Mouse (Mus musculus) right cerebral cortex, postnatal 10 days (tissue): ENCODE results near the gene Bsx.

Experiments
- DNase-seq, 2 experiments: peaks; one replicate each; pipeline ENCODE4 v3.0.0; 2021; ENCODE audit warnings: low spot score in 2 of 2

Bsx gene

DNA sequence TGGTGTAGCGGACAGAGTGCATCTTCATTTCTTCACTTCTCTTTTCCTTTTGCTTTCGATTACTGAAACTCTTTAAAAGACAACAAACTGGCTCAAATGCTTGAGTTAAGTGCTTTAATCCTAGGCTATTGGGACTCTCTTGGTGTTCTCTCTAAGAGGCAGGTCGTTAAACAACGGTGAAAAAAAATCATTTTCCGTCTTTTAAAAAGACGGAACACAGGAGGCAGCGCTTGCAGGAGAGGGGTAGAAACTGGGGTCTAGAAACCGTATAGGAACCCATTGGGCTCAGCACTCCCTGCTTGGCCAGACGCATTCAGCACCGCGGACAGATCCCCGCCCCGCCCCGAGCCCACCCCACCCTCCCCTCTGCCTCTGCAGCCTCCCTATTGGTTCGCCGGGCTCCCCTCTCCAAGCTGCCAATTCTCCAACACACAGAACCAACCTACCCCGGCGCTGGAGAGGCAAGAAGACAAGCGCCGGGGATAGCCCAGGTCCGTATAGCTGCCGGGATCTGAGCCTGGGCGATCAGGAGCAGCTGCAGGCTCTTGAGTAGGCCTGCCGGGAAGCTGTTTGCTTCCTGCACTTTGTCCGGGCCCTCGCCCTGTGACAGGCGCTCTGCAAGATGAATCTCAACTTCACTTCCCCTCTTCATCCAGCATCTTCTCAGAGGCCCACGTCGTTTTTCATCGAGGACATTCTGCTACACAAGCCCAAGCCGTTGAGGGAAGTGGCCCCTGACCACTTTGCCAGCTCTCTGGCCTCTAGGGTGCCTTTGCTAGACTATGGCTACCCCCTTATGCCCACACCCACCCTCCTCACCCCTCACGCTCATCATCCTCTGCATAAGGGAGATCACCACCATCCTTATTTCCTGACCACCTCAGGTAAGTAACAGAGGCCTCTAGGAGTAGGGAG, at the start of gene Bsx:
Gene Bsx (plus strand): TSS at position 572 of the 915 bp plus-strand sequence.
- DNase-seq, result peak in 1 of 2 experiments; percentile 26

DNA sequence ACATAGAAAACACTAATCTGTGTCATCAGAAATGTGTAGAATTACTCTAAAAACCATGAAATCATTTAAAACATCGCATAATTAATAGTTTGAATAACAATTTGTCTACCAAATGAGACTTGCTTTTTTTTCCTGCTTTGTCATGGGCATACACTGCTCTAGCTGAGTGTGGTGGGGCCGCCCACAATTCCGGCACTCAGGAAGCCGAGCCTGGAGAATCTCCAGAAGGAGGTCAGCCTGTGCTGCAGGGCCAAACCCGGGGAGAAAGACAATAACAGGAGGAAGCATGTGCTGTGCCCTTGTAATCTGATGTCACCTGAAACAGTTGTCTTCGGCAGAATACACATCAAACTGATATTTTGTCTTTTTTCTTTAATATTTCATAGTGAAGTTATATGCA, 48.3 kb upstream of the Bsx start:
- no peak for DNase-seq

DNA sequence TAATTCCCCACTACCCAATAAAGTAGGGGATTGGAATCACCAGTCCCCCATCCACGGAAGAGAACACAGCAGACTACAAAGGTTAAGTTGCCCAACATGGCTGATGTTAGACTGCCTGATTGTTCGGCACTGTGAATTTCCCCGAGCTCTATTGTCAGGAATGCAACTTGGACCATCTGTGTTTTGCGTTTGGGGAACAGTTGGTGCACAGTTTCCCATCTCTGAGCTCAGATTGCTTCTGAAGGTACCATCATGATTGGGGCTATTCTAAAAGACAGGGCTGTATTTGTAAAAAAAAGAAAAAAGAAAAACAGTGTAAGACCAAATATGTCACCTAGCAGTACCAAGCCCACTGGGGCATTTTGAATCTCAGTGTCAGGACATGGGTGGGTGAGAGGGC, 46.6 kb upstream of the Bsx start:
- no peak for DNase-seq

DNA sequence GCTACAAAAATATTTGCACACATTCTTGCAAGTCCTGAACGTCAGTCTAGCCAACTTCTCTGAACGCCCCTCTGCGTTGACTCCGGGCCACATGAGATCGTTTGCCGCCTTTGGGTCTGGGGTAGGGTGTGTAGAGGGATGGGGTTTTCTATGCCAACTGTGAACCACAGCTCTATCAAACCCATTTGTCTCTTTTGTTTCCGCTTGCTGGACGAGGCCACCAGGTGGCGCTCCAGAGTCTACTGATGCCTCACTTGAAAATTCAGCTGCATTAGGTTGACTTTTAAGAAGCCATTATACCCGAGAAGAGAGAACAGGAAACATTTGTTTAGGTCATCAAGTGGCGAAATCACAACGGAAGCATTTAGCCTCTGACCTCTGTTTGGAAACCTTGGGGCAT, 39.4 kb upstream of the Bsx start:
- peak; percentile 80 to 88 for DNase-seq

DNA sequence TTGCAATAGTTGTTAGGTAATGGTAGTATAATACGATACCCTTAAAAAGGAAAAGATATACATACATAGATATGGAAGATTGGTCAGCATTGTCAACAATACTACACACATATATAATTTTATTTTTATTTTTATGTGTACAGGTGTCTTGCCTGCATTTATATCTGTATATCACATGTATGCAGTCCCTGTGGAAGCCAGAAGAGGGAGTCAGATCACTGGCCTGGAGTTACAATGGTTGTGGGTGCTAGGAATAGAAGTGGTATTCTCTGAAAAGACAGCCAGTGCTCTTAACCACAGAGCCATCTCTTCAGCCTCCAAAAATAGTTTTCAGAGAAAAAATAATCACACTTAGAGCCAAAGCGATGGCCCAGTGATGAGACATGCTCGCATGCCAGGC, 37.2 kb upstream of the Bsx start:
- no peak for DNase-seq

DNA sequence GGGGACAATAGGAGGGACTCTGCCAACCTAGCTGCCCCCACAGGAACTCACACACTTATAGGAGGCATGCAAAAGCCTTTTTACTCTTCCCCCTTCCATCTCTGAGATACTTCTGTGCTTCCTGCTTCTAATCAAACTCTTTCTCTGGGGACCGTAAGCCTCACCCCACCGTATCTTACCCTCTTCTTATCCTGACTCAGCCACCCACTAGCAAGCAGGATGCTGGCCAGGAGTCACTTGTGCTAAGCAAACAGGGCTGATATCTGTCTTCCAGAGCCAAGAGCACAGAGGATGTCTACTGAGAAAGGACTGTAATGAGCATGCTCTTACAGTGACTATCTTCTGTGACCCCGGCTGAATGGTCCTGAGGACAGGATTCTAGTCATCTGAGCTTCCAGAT, 34.3 kb upstream of the Bsx start:
- no peak for DNase-seq

DNA sequence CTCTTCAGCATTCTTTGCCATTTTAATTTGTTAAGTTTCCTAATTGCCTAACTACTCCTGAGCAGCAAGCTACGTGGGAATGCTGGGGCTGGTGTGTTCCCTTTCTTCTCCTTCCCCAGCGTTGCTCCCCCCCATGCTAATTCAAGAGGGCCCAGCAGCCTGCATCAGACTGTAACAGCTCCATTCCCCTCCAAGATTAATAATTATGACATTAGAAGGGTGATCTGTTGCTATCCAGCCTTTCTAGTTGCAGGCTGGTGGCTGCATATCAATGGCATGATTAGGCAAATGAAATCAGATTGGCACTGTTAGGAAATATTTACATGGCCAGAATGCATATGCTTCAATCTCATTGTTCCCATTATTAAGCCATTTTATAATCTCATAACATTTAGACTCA, 22.4 kb upstream of the Bsx start:
- no peak for DNase-seq

DNA sequence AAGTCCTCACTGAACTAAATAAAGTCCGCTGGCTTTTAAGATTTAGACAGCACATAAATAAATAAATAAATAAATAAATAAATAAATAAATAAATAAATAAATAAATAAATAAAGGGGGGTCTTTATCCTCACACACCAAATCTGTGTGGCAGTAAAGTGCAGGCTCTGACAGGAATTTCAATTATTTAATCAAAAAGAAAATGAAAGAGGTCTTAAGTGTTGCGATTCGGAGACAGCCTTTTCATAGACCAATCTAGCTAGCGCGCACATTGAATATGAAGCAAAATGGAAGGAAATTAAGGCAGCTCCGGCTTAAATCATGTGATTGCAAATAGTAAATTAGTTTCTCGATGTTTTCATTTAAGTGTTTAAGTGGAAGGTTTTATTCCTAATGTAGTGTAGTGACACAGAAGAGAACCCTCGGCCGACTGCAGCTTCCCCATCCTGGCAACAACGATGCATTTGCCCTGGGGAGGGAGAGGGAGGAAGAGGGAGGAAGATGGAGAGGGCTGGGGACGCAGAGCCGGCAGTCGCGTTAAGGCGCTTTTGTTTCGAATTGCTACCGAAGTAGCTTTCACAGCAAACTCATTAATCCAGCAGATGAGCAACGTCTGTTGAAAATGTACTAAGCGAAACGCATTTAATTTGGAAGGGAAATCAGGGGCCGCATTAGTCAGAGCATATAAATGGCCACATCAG, 15.3 kb upstream of the Bsx start:
- DNase-seq, result peak; percentile 35 to 41

DNA sequence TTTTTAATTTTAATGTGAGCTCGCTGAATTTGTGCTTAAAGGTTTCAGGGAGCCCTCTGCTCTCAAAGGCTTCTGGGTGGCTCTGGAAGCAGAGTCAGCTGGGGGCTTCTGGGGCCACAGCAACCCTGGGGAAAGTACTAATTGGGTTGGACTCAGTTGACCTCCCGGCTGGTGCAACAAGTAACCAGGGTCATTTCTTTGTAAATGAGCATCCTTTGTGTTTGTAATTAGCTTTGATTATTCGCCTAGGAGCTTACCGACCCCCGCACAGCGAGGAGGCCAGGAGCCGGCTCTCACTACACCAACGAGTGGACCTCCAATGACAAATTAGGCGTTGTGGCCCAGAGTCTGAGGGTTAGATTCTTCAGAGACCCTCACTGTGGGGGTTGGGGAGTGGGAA, 14.7 kb upstream of the Bsx start:
- DNase-seq, result peak in 1 of 2 experiments; percentile 39

DNA sequence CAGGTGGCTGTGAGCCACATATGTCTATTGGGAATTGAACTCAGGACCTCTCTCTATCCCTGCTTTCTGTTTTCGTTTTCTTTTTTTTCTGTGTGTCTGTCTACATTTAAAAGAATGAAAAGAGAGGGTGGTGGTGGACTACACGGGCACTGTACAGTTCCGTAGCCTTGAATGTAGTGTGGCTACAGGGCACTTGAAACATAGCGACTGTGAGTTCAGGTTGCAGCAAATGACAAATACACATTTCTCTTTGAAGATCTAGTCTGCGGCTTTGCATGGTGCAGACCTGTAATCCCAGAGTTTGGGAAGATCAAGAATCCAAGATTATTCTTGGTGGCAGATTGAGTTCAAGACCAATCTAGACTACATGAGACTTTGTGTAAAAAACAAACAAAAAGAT, 3.6 kb upstream of the Bsx start:
- DNase-seq, result no peak

DNA sequence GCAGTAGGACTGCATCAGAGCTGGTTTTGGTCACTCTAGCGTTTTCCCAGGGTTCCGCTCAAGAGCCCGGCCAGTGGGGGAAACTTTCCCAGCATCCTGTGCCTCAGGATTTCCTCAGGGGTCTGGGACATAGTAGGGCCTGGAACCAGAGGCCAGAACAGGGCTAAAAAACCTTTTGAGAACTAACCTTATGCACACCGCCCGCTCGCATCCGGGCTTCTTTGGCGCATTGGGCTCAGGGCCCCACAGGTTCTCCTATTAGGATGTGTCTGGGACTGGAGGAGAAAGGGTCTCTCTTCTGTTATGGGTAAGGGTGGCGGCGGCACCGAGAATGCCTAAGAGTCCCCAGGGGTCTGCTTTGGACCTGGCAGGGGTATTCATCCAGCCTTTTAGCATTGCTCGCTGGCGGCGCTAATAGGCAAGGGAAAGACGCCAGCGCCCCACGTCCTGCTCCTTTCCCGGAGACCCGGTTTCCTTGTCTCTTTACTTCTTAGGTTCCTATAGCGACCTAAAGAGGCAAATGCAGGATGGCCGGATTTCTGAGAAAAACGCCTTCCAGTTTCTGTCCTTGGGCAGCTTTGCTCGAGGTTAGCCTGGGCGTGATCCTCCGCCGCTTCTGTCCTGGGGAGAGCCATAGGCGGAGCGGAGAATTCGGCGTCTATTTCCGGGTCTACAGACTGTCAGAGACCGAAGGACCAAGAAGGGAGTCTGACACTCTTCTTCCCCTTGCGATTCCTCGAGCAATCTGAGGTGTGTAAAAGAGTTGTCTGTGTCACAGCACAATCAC, 2.4 kb upstream of the Bsx start:
- DNase-seq, result peak in 1 of 2 experiments; percentile 20

DNA sequence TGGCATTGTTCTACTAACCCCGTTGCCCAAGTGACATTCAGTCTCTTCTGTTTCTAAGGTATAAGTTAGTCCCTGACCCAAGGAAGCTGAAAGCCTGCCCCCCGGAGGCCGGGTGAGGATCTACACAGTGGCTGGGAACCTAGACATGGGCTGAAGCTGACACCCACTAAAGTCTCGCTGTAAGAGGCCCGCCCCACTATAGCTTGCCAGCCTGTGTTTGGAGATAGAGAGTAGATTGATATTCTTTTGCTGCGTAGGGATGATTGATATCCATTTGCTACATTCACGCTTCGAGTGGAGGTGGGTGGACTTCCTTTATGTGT, 1.8 kb upstream of the Bsx start:
- peak in 1 of 2 experiments; percentile 29 for DNase-seq

DNA sequence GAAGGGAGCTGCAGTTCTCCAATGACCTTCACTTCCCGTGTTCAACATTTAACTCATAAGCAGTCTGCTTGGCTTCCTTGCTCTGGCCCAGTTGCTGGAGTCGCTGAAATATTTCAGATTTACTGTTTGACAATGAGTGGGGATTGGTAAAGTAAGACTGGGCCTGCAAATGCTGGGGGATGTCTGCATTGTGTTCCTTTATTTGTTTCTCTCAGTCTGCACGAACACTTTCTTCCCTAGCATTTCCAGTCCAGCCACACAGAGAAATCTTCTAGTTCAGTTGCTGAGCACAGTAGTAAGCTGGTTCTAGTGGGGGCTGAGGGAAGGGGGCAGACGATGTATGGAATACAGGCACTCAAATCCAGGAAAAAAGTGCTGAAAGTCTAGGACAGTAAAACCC, 1.0 kb downstream of the Bsx start:
- DNase-seq, result no peak

DNA sequence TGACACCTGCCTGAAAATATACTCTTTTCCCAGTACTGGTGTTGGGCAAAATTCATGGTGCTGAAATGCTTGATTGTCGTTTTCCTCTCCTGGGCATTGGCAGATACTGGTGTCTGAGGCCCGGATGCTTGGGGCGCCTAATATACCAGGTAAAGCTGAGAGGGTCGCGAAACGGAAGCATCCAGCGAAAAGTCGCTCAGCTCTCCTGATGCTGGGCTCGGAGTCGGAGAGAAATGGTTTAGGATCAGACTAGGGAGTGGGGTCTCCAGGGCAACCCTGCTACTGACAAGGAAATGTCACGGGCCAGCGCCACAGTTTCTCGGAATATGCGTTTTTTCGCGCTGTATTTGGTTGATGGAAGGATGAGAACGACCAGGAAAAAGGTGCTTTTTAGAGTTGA, 1.5 kb downstream of the Bsx start:
- DNase-seq, result no peak

DNA sequence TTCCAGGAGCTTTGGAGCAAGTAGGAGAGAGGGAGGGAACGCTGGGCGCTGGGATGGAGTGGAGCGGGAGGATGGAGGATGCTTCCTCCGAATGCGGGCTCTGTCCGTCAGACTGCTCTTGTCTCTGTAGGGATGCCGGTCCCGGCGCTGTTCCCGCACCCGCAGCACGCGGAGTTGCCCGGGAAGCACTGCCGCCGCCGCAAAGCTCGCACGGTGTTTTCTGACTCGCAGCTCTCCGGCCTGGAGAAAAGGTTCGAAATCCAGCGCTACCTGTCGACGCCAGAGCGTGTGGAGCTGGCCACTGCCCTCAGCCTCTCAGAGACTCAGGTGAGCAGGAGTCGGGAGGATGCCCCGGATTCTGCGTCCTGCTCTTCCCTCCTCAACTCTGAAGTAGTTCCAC, 2.2 kb downstream of the Bsx start:
- DNase-seq, result peak in 1 of 2 experiments; percentile 25

DNA sequence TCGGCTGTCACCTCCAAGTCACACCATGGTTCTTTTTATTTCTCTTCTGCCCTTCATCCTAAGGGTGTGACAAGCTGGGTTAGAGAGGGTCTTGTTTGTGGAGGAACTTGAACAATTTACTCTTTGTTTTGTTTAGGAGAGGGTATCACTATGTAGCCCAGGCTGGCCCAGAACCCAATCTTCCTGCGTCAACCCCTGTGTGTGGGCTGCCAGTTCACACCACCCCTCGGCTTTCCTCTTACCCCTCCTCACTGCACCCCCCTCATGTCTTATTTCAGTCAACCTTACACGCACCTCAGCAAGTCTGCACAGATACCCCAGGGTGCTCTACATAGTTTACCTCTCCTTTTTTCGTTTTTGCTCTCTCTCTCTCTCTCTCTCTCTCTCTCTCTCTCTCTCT, 2.8 kb downstream of the Bsx start:
- DNase-seq, result no peak

DNA sequence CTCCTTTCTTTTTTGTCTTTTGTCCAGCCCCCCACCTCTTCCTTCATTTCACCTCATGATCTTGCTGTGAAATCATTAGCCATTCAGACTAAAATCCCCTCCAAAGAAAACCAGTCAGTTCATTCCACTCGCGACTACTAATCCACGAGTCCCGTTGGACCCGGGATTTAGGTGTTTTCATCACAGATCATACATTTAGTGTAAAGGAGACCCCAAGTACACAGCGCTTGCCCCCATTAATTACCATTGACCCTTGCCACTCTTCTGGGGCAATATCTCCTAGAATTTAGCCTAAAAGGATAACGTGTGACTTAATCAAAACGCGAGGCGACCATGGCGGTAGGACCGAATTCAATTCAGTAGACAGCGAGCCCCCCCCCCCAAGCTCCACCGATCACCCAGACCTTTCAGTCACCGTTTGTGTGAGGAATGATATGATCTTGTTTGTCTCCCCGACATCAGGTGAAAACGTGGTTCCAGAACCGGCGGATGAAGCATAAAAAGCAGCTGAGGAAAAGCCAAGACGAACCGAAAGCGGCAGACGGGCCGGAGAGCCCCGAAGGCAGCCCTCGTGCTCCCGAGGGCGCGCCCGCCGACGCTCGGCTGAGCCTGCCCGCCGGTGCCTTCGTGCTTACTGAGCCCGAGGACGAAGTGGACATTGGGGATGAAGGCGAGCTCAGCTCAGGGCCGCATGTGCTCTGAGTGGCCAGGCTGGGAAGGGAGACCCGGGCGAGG, 3.4 kb downstream of the Bsx start:
- DNase-seq, result no peak

DNA sequence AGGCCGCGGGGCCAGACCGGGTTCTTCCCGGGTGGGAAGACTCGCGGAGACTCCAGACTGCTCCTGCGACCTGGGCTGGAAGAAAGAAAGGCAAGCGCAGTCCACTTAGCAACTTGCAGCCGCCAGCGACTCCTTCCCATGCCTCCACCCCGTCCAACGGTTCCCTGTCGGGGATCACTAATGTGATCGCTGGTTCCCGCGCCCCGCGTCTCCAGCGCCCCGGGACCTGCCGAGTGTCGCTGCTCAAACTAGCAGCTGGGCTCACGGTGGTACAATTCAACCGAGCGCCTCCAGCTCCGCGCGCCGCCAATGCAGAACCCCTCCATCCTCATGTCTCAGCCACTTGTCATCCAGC, 3.9 kb downstream of the Bsx start:
- no peak for DNase-seq

DNA sequence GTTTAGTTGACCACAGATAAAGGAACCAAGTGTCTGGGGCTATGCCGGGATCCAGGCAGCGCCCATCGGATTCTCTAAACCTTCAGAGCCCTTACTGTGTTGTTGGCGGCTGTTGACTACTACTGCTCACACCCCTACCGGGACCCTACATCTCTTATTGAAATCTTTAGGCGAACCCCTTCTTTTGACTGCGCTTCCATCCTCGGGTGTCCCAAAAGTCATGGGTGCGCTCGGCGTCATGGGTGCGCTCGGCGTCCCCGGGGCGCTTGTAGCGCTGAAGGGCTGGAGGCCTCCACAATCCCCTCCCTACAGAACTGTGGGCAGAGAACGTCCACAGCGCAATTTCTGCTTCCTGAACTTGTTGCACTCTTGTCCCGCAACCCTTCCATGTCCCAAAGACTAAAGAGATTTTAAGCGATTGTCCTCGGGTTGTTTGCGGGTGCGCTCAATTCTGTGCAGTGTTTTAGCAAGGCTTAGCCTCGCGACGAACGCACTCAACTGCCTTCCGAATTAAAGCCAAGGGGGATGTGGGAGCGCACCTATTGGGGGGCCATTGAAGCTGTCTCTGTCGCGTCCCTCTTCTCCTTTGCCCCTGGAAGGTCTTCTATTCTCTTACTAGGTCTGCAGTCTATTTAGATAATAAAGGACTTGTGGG, 4.5 kb downstream of the Bsx start:
- DNase-seq, result no peak

DNA sequence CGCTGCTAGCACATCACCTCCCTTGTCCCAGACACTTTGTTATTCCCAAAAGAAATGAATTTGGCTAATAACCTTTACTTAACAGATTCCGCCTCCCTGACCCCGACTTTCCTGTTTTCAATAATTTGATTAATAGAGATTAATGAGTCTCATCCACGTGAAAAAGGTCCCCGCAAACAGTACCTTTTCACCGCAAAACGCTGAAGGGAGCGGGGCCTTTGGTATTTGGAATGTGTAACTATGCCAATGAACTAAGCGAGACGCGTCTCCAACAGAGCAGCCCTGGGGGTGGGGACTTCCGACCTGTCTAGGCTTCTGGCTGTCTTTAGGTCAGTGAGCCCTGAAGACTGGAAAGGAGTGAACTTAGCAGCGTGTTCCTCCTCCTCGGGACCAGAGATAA, 5.1 kb downstream of the Bsx start:
- DNase-seq, result no peak

DNA sequence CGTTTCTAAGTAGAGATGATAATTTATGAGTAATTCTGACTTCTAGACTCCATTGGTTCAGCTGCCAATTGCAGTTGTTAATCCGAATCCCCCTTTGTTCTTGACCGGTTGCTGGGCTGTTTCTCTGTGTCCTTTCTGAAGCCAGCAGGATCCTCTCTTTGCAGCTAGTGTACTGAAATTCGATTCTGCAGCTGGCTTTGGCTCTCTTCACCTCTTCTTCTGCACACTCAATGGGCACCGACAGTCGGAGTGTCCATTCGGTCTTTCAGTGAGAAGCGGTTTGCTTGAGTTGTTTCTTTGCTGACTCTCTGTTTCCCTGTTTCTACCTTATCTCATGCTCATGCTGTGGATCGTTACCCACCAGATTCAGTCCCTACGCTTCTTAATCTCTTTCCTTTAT, 11.7 kb downstream of the Bsx start:
- no peak for DNase-seq
